Mouse (Mus musculus) myocyte (in vitro differentiated cells): ENCODE results near the gene Apex1. TPM values are rescaled to one million over a fixed set of nuclear protein-coding genes. Genes with fewer than 3 reads are reported as not detected.
A peak's percentile ranks its signal among the peaks of the same experiment; 100 is the strongest.
"Not testable (repeated sequence)": the region's sequence is repeated elsewhere in the genome, so short reads cannot be mapped to it uniquely, and the experiment has no call there.

Experiments
- H3K27me3 ChIP-seq: one replicate; pipeline ENCODE4 v1.6.1; 2011; ENCODE audit not compliant: control insufficient read depth, insufficient read depth, insufficient read length
- H3K36me3 ChIP-seq: one replicate; pipeline ENCODE4 v1.6.1; 2011; ENCODE audit not compliant: control insufficient read depth, insufficient read depth
- H3K4me2 ChIP-seq: one replicate; pipeline ENCODE4 v1.6.1; 2011; ENCODE audit warnings: low read depth, control low read depth
- H3K4me3 ChIP-seq: one replicate; pipeline ENCODE4 v1.5.1; 2011; ENCODE audit warnings: mild to moderate bottlenecking, control low read depth, moderate library complexity
- H3K79me2 ChIP-seq: one replicate; pipeline ENCODE4 v1.6.1; 2011; ENCODE audit not compliant: control insufficient read depth, insufficient read depth
- H3ac ChIP-seq: one replicate; pipeline ENCODE4 v1.6.1; 2011; ENCODE audit not compliant: control insufficient read depth, insufficient read length
- CEBPB ChIP-seq: IDR thresholded peaks from 2 replicates; pipeline ENCODE4 v1.6.1; 2011; ENCODE audit warnings: mild to moderate bottlenecking, moderate library complexity; ENCODE audit not compliant: poor library complexity, insufficient read depth, severe bottlenecking
- E2F4 ChIP-seq: IDR thresholded peaks from one replicate; pipeline ENCODE4 v1.6.1; 2011; ENCODE audit warnings: mild to moderate bottlenecking, control low read depth, moderate library complexity; ENCODE audit not compliant: insufficient read depth
- MAX ChIP-seq: IDR thresholded peaks from one replicate; pipeline ENCODE4 v1.6.1; 2011; ENCODE audit warnings: low read depth, mild to moderate bottlenecking, control low read depth
- MYOD1 ChIP-seq, 3 experiments: IDR thresholded peaks; one replicate each; pipeline ENCODE4 v1.6.1; 2011; ENCODE audit warnings: control low read depth in 2 of 3, low read depth in 2 of 3, mild to moderate bottlenecking in 2 of 3, moderate library complexity in 1 of 3; ENCODE audit not compliant: insufficient read length in 2 of 3, control insufficient read depth in 1 of 3
- MYOG ChIP-seq, 3 experiments: IDR thresholded peaks; one replicate each; pipeline ENCODE4 v1.6.1; 2011; ENCODE audit warnings: control low read depth in 2 of 3, low read depth in 2 of 3, mild to moderate bottlenecking in 2 of 3; ENCODE audit not compliant: insufficient read length in 2 of 3, control insufficient read depth in 1 of 3, insufficient read depth in 1 of 3
- POLR2A ChIP-seq: IDR thresholded peaks from one replicate; pipeline ENCODE4 v1.6.1; 2011; ENCODE audit warnings: low read depth, mild to moderate bottlenecking, control low read depth, moderate library complexity; ENCODE audit not compliant: insufficient read length
- POLR2AphosphoS2 ChIP-seq: IDR thresholded peaks from one replicate; pipeline ENCODE4 v1.6.1; 2011; ENCODE audit warnings: low read depth, control low read depth; ENCODE audit not compliant: insufficient read length
- REST ChIP-seq: IDR thresholded peaks from one replicate; pipeline ENCODE4 v1.6.1; 2011; ENCODE audit warnings: mild to moderate bottlenecking, control low read depth, moderate library complexity; ENCODE audit not compliant: insufficient read depth, insufficient read length
- SRF ChIP-seq: IDR thresholded peaks from one replicate; pipeline ENCODE4 v1.6.1; 2011; ENCODE audit warnings: low read depth; ENCODE audit not compliant: control insufficient read depth, insufficient read length
- TCF12 ChIP-seq: IDR thresholded peaks from one replicate; pipeline ENCODE4 v1.6.1; 2011; ENCODE audit warnings: mild to moderate bottlenecking, control low read depth; ENCODE audit not compliant: poor library complexity, insufficient read depth, severe bottlenecking
- TCF3 ChIP-seq: IDR thresholded peaks from one replicate; pipeline ENCODE4 v1.6.1; 2011; ENCODE audit warnings: low read depth, control low read depth; ENCODE audit not compliant: insufficient read length
- USF1 ChIP-seq: IDR thresholded peaks from one replicate; pipeline ENCODE4 v1.6.1; 2011; ENCODE audit warnings: low read depth, mild to moderate bottlenecking, control low read depth, moderate library complexity
- polyA plus RNA-seq: library from polyadenylated mRNA; unstranded; fragments of >200 nt; fragmentation: generic; extraction: Trizol; gene quantifications from one replicate; pipeline ENCODE4 v1.2.1, GENCODE M21; 2012; ENCODE audit warnings: missing spikeins

The Apex1 gene
- polyA plus RNA-seq, 1 experiment = 113 TPM

DNA sequence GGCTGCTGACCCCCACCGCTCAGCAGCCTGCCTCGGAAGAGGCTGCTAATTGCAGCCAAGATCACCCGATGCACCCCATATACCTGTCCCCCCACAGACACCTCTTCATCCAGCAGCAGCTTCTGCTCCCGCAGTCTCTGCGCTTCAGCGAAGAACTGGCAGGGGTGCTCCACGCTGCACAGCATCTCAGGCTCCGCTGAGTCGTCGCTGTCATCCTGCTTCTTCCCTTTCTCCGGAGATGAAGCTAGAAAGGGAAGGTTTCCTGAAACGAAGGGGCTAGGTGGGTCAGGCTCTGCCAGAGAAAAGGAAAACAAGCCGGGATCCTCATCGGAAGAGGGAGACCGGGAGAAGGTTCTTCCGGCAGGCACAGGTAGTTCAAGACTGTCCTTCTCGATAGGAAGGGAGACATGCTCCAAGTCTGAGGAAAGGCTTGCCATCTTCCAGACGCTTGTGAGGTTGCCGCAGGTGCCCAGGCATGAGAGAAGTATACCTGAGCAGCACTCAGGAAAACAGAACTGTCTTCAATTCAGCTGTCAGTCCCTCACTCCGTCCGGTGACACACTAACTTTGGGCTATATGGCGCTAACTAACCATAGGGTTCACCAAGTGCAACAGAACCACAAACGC lies 27.9 kb upstream of the Apex1 start:
- no peaks in the 10 kb centered on the region for H3K27me3 ChIP-seq
- TF ChIP-seq CEBPB = no peak
- TF ChIP-seq POLR2AphosphoS2 = no peak
- no peak for TF ChIP-seq TCF12
- TF ChIP-seq MYOD1 (IDR thresholded peaks at IDR 0.05; ENCODE audit: control insufficient read depth in 1 of 3, insufficient read length in 2 of 3, low read depth in 2 of 3) = no peak
- no peak for TF ChIP-seq E2F4
- TF ChIP-seq REST = no peak
- H3K4me2 ChIP-seq = peak overlapping the region; percentile 90
- H3K79me2 ChIP-seq = no peaks in the 10 kb centered on the region
- H3K36me3 ChIP-seq = no peaks in the 10 kb centered on the region
- peak overlapping the region; percentile 42 for H3K4me3 ChIP-seq
- H3ac ChIP-seq = peak overlapping the region; percentile 65

GRCm38 (mm10) chr14:50897374-50897765 lies 27.4 kb upstream of the Apex1 start, which contains the start of gene Klhl33:
Klhl33 (minus strand) TSS chr14:50897507.
- Histone ChIP-seq H3K27me3 (no peaks in the 10 kb centered on the region), H3K4me3 (peak within 1 kb of the TSS; percentile 42)

GRCm38 (mm10) chr14:50897992-50898391 lies 26.8 kb upstream of the Apex1 start:
- not testable (repeated sequence) for H3K27me3 ChIP-seq, H3K4me3 ChIP-seq, H3K36me3 ChIP-seq, H3ac ChIP-seq, H3K79me2 ChIP-seq
- H3K4me2 ChIP-seq = peak overlapping the region; percentile 90

More at GRCm38 (mm10) chr14:50897374-50897765, 27.4 kb upstream of the Apex1 start, which contains the start of gene Klhl33:
- peak within 1 kb of the TSS; percentile 65 for H3ac ChIP-seq
- no peaks in the 10 kb centered on the region for H3K36me3 ChIP-seq
- no peak for TF ChIP-seq TCF12
- no peak for TF ChIP-seq CEBPB
- TF ChIP-seq MAX = no peak
- no peak for TF ChIP-seq POLR2AphosphoS2
- no peak for TF ChIP-seq USF1
- TF ChIP-seq SRF = no peak
- TF ChIP-seq TCF3 = no peak
- TF ChIP-seq MYOD1 (IDR thresholded peaks at IDR 0.05; ENCODE audit: control insufficient read depth in 1 of 3, insufficient read length in 2 of 3, low read depth in 2 of 3) = no peak
- no peak for TF ChIP-seq E2F4
- TF ChIP-seq MYOG (IDR thresholded peaks at IDR 0.05; ENCODE audit: control insufficient read depth in 1 of 3, insufficient read depth in 1 of 3, insufficient read length in 2 of 3, low read depth in 2 of 3) = no peak
- no peak for TF ChIP-seq POLR2A
- TF ChIP-seq REST = no peak
- peak within 1 kb of the TSS; percentile 90 for H3K4me2 ChIP-seq
- no peaks in the 10 kb centered on the region for H3K79me2 ChIP-seq

DNA sequence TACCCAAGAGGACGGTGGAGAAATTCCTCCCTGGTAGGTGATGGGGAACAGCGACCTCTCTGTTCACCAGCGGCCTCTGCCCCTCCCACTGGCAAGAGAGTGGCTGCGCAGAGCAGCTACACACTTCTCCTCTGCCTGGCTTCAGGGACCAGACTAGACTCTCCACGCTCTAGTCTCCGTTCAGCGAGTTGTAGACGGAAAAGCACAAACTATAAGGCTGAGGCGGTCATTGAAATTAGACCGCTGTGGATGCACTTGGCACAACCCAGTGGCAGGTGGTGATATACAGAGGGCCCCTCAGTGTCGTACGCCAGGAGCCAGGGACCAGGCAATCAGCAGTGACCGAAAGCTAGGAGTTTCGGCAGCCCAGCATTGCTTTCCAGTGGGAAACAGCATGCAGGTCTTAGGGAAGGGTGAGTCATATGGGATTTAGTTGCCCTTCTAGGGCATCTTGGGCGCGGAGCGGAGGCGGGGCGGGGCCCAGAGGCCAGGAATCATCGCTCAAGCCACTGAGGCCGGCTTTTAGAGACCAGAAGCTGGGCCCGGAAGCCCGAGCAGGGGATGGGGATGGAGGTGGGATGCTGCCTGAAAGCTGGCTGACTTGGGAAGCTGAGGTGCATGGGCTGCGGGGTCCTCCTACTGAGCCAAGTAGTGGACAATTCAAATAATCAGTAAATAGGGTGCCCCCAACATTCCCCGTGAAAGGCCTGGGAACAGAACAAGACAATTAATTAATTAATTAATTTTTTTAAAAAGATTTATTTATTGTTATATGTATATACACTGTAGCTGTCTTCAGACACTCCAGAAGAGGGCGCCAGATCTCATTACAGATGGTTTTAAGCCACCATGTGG lies 20.6 kb upstream of the Apex1 start:
- Histone ChIP-seq H3K27me3 (no peaks in the 10 kb centered on the region), H3K36me3 (no peaks in the 10 kb centered on the region), H3K4me2 (no peak overlapping the region), H3K79me2 (no peaks in the 10 kb centered on the region), H3K4me3 (no peak overlapping the region), H3ac (no peak overlapping the region)
- TF ChIP-seq POLR2A (no peak), POLR2AphosphoS2 (no peak)

DNA sequence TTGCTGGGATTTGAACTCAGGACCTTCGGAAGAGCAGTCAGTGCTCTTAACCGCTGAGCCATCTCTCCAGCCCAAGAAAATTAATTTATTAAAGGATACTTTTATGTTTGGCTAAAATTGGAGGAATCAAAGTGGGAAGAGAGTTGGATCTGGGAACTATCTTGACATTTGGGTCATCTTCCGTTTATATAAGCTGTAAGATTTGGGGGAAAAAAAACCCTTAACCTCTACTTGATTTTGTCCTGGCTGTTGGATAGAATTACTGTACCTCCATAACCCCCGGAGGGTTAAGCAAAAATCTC lies 20.0 kb upstream of the Apex1 start:
- Histone ChIP-seq H3ac (no peak overlapping the region), H3K36me3 (no peaks in the 10 kb centered on the region), H3K4me3 (no peak overlapping the region), H3K27me3 (no peaks in the 10 kb centered on the region), H3K79me2 (no peaks in the 10 kb centered on the region), H3K4me2 (no peak overlapping the region)
- TF ChIP-seq TCF3 (no peak), MYOD1 (IDR thresholded peaks at IDR 0.05; ENCODE audit: control insufficient read depth in 1 of 3, insufficient read length in 2 of 3, low read depth in 2 of 3) (no peak), REST (no peak), CEBPB (no peak), TCF12 (no peak)

- not testable (repeated sequence) for H3ac ChIP-seq, H3K4me3 ChIP-seq, H3K27me3 ChIP-seq, H3K4me2 ChIP-seq, H3K36me3 ChIP-seq, H3K79me2 ChIP-seq
Measured at GRCm38 (mm10) chr14:50905327-50905726, 19.4 kb upstream of the Apex1 start.
